Comparison of ENCODE assay signal across 8 mouse cellular contexts in the genomic region with DNA sequence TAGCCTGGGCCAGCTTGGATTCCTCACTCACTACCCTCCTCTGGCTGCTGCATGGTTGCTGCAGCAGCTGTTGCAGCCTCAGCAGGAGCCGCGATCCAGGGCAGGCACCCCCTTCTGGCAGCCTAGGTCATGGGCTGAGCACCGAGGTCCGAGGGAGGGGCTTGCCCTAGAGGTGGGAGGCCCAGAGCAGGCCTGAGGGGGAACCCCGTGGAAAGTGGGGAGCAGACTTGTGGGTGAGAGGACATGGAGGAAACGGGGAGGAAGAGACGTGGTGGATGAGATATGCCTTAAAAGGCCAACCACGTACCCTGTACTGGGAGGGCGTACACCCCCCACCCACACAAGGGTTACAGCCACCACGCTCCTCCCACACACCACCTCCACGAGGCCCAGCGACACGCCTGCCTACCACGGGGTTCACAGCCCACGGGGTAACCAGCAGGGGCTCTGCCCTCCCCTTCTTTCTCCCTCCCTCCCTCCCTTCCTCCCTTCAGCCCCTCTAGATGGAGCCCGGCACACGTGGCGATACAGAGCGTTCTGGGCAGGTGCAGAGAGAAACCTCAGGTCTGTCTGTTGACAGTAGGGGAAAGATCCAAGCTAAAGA.
DNase-seq lines count a peak whose midpoint lies in the region; ATAC-seq and TF ChIP-seq lines count a peak whose summit lies in the region.

No protein-coding gene starts in this region.

- no peak overlapping the region for H3K9ac ChIP-seq in kidney, embryonic 15.5 days
- H3K9ac ChIP-seq in hindbrain, embryonic 11.5 days (ENCODE audit: low read depth, low read length): no peak overlapping the region

- no peak for DNase-seq in kidney, adult 8-10 months
- peak; percentile 44 for DNase-seq in hindbrain, embryonic 11.5 days (ENCODE audit: low spot score)
- peak; percentile 19 for DNase-seq in lung, postnatal 25 days (ENCODE audit: low spot score)
- DNase-seq in spleen, postnatal 14 days (ENCODE audit: low spot score in 2 of 2): peak; percentile 31 to 46
- DNase-seq in frontal cortex, postnatal 10 days (ENCODE audit: low spot score in 2 of 2): no peak
- no peak for DNase-seq in right cerebral cortex, postnatal 4 days

- H3K4me1 ChIP-seq in kidney, embryonic 15.5 days: peaks cover 73% of the 10 kb centered on the region
- H3K4me1 ChIP-seq in cortical plate, adult 2 months (ENCODE audit: control insufficient read depth, insufficient read depth, low read length): peaks cover 20% of the 10 kb centered on the region
- peaks cover 4% of the 10 kb centered on the region; the same call in 1 of the 2 replicates for H3K4me1 ChIP-seq in hindbrain, embryonic 11.5 days (replicated peaks; ENCODE audit: control insufficient read depth, insufficient read depth, low read length)

- H3K4me2 ChIP-seq in kidney, embryonic 15.5 days: peak overlapping the region; percentile 14; the same call in 1 of the 2 replicates
- H3K4me2 ChIP-seq in hindbrain, embryonic 11.5 days (replicated peaks; ENCODE audit: low read depth, low read length): 0 out of 2 replicates have a peak overlapping the region, but pooled peaks have one; percentile 9

- ATAC-seq in kidney, embryonic 15.5 days (replicated peaks; ENCODE audit: low FRiP score): peak; percentile 55
- ATAC-seq in hindbrain, embryonic 11.5 days (ENCODE audit: low FRiP score): peak; percentile 72

- TF ChIP-seq POLR2A in cortical plate, adult 2 months (IDR thresholded peaks at IDR 0.05; ENCODE audit: extremely low read depth, insufficient read depth, low read length): no peak

- TF ChIP-seq CTCF in cortical plate, adult 2 months (IDR thresholded peaks at IDR 0.05; ENCODE audit: extremely low read depth, insufficient read depth, low read length): no peak

- WGBS in kidney, embryonic 15.5 days: 14% methylated on average over 19 of the region's 19 CpGs
- 7% methylated on average over 19 of the region's 19 CpGs for whole genome bisulfite sequencing in hindbrain, embryonic 11.5 days

- no peaks in the 10 kb centered on the region for H3K27me3 ChIP-seq in kidney, embryonic 15.5 days
- no peaks in the 10 kb centered on the region for H3K27me3 ChIP-seq in hindbrain, embryonic 11.5 days (ENCODE audit: control insufficient read depth, insufficient read depth, low read length)

- H3K36me3 ChIP-seq in kidney, embryonic 15.5 days: peaks cover 73% of the 10 kb centered on the region
- no peaks in the 10 kb centered on the region; the same call in 1 of the 2 replicates for H3K36me3 ChIP-seq in hindbrain, embryonic 11.5 days (ENCODE audit: control insufficient read depth, insufficient read depth, low read length)

- H3K27ac ChIP-seq in kidney, embryonic 15.5 days: peak overlapping the region; percentile 34
- H3K27ac ChIP-seq in cortical plate, adult 2 months (ENCODE audit: insufficient read depth, low read length): peak overlapping the region; percentile 49
- 0 out of 2 replicates have a peak overlapping the region, but pooled peaks have one; percentile 27 for H3K27ac ChIP-seq in hindbrain, embryonic 11.5 days (ENCODE audit: low read depth, low read length)

- H3K4me3 ChIP-seq in kidney, embryonic 15.5 days (replicated peaks): no peak overlapping the region
- H3K4me3 ChIP-seq in cortical plate, adult 2 months (ENCODE audit: insufficient read depth, low read length): no peak overlapping the region
- no peak overlapping the region for H3K4me3 ChIP-seq in hindbrain, embryonic 11.5 days (ENCODE audit: low read depth, low read length)

- no peaks in the 10 kb centered on the region for H3K9me3 ChIP-seq in kidney, embryonic 15.5 days (replicated peaks)
- no peaks in the 10 kb centered on the region for H3K9me3 ChIP-seq in hindbrain, embryonic 11.5 days (ENCODE audit: control insufficient read depth, low read length)

Comparison
In these comparisons a context has a peak if more than half of its experiments do, and no peak if none do; other contexts are left out.
1. DNase-seq: peak in hindbrain, embryonic 11.5 days (single experiment), lung, postnatal 25 days (single experiment) and spleen, postnatal 14 days (2 of 2); none in kidney, adult 8-10 months (0 of 2), frontal cortex, postnatal 10 days (0 of 2) and right cerebral cortex, postnatal 4 days (single experiment).
2. Peak in every context shown above with its lines, with median percentiles within 50 percentile points of each other: H3K27ac ChIP-seq.